Mouse (Mus musculus): ENCODE results near the gene Ptpn12. TPM values are rescaled to one million over a fixed set of nuclear protein-coding genes. Genes with fewer than 3 reads are reported as not detected.
A peak's percentile ranks its signal among the peaks of the same experiment; 100 is the strongest.

Ptpn12 gene
- total RNA-seq, 2 experiments from 2014 or later = 59.6 to 66.4 TPM

DNA sequence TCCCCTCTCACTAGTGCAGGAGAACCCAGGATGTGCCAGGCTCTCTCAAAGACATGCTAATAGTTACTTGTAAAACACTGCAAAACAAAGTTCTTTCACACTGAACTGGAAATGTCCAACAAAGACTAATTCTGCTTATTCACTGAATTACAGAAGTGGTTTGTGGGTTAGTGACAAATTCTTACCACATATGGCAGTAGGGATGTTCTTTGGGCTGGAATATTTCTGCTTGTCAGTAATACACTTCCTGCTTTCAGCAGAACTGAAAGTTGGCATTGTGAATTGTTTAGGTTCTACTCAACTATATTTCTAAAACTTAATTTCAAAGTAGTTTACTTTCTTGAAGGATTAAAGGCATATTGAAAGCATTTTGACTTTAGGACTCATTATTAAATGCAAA, 25.5 kb downstream of the Ptpn12 start:
- DNase-seq = no peak

DNA sequence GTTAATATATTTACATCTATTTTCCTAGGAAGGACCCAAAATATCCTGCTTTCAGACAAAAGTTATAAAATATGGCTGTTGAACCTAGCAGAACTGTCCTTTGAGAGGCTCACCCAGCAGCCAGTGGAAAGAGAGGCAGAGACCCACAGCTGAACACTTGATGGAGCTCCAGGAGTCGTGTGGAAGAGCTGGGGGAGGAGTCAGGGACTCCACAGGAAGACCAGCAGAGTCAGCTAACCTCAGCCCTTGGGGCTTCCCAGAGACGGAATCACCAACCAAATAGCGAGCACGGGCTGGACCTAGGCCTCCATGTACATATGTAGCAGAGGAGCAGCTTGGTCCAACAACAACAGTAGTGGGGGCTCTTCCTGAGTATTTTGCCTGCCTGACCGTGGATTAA, 38.6 kb downstream of the Ptpn12 start:
- DNase-seq = peak; percentile 6 to 7

DNA sequence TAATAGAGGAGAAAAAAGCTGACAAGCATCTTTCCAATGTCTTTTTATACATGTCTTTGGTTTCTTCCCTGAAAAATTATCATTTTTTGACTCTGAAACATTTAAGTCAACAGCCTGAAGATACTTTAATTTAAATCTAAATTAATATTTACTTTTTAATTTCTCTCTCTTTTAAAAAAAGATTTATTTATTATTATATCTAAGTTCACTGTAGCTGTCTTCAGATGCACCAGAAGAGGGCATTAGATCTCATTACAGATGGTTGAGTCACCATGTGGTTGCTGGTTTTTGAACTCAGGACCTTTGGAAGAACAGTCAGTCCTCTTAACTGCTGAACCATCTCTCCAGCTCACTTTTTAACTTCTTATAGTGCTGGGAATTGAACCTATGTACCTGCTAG, 44.8 kb downstream of the Ptpn12 start:
- DNase-seq = no peak

DNA sequence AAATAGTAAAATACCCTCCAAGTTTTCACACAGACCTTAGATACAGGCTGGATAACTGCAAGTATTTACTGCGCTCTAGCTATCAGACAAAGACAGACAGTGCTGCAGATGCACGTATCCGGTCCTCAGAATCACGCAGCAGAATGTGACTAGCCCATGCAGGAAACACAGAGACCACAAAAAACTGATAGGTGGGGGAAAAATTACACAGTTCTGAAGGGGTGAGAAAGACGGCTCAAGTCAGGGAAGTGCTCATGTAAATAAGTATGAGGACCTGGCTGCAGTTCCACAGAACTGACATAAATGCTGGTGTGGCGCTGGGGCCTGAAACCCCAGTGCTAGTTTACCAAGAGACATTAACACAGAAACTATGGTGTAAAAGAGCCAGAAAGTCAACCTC, 53.0 kb downstream of the Ptpn12 start:
- DNase-seq = no peak

DNA sequence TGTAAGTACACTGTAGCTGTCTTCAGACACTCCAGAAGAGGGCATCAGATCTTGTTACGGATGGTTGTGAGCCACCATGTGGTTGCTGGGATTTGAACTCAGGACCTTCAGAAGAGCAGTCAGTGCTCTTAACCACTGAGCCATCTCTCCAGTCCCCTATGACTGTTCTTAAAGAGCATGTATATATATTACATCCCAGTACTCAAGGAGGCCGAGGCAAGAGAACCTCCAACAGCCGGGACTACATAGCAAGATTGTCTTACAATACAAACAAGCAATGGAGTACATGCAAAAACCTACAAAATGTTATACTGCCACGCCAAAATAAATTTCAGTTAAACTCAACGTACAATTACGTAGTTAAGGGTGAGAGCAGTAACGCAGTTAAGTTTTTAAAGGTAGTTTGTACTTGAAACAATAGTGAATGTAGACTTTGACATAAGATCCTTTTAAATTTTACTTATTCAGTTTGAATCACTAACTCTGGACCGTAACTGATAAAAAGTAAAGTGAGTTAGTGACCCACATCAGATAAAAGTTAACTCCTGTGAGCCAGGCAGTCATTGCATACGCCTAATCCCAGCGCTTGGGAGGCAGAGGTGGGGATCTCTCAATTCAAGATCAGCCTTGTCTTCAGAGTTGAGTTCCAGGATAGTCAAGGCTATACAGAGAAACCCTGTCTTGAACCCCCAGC, 53.9 kb downstream of the Ptpn12 start:
- no peak for DNase-seq

DNA sequence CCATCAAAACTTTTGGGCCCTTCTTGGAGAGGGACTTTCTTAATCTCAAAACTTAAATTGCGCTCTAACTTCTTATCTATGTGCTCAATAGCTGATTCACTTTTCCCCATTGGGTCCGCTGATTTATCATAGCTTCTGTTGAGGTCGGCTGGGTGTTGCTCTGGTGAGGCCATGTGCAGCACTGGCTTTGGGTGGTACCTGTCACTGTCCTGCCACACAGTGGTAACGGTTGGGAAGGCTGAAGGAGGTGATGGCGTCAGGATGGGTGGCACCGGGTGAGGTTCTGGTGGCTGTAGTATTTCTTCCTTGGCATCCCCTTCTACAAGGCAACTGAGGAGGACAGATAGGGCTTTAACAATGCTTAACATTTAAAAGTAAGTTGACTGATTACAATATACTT, 57.3 kb downstream of the Ptpn12 start:
- no peak for DNase-seq

DNA sequence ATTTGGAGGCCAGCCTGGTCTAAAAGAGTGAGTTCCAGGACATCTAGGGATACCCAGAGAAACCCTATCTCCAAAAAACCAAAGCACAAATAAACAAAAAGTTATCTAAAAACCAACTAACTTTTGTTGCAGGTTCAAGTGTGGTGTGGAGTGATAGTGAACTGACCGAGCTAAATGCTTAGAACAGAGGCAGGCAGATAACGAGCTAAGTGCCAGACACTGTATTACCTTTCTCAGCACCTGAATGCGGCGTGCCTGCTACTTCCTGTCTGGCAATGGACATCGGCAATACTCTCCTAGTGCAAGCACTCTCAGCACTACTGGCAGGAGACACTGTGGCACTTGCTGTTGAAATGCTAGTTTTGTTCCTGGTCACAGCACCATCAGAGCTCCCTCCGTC, 58.2 kb downstream of the Ptpn12 start:
- DNase-seq = no peak

DNA sequence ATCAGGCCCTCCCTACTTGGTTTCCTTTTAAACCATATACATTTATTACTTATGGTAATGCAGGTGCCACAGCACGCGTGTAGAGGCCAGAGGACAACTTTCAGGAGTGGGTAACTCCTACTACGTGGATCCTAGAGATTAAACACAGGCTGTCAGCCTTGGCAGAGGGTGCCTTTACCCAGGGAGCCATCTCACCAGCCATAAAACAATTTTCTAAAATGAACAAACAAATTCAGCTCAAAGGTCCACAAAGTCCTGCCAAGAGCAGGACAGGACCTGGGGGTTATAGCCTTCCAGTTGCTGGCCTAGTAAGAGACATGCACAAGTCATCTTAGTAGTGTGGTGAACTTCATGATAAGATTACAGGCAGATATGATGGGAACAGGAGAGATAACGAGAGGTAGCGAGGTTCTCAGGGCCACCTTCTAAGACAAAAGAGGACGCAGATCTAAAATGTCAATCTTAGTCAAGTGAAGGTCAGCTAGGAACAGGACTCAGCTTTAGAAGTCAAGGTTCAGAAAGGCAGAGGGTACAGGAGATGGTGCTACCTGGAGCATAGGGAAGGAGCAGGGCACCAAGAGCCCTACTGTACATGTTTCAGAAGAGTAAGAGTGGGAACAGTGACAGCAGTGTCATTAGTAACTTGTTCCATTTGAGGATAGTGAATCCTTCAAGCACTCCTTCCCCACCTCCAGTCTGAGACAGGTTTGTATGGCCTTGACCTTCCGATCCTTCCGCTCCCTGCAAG, 65.5 kb downstream of the Ptpn12 start:
- no peak for DNase-seq

DNA sequence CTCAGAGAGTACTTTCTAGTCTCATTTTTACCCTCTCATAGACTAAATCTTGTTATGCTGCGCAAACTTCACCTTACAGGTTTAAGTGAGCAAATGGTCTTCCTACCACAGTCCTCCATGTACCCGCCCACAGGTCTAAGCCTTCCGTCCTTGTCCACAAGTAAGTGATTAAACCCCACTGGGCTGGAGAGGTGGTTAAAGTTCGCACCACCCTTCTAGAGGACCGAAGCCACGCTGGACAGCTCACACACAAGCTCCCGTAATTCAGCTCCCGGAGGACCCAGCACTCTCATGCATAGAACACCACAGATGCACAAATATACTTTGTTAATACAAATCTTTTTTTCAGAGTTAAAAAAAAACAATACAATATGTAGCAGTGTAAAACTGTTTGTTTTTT, 69.4 kb downstream of the Ptpn12 start:
- no peak for DNase-seq

DNA sequence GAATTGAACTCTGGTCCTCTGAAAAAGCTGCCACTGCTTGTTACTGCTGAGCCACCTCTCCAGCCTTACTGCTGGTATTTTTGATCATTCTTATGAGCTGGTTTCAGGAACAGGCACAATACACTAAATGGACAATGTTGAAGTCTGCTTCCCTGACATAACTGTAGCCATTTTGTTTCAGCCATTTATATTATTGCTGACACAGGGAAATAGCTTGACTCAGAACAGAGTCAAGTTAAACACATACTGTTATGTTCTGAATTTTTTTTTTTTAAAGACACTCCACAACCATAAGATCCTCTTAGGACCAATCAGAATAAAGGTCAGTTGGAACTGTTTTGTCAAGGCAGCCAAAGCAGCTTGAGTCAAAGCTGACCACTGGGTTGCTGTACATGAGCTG, 72.2 kb downstream of the Ptpn12 start:
- DNase-seq = no peak

DNA sequence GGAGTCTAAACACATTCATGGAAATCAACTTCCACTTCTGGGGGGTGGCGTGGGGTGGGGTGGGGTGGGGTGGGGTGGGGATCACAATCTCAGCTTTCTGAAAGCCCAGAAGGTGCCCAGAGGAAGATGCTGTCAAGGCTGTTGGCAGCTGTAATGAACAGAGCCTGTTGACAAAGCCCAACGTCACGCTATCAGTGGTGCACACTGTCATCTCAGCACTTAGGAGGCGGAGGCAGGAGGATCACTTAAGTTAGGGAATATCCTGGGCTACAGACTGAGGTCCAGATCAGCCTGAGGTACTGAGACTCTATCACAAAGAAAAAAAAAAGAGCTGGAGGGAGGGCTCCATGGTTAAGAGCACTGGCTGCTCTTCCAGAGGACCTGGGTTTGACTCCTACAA, 81.0 kb downstream of the Ptpn12 start:
- DNase-seq = no peak

DNA sequence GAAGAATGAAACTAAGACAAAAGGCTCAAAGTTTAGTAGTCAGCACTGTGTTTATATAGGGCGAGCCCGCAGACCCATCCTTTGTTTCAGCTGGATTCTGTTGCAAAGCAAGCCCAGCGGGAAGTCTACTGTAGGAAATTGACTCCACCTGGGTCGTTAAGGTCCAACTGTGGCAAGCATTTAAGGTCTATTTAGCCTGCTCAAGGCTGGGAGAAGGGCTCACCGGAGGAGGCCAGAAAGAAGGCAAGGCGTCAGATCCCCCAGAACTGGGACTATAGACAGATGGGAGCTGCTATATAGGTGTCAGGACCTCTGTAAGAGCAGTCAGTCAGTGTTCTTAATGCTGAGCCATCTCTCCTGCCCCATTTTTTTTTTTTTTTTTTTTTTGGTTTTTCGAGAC, 81.7 kb downstream of the Ptpn12 start:
- no peak for DNase-seq

DNA sequence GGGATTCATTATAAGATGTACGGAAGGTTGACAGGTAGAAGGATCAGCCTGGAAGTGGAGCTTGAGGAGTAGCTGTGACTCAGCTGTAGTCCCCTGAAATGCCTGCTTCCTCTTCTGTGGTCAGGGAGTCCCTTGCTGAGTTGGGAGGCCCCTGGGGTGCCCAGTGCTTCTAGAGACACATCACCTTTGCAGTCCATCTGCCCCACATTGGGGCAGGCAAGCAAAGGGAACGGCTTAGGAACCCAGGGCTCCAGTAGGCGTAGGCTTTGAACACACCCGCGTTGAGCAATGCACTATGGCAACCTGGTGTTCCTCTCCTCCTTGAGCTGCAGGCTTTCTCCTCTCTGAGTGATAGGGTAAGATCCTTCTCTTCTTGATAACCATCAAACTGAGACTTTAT, 82.6 kb downstream of the Ptpn12 start:
- no peak for DNase-seq

DNA sequence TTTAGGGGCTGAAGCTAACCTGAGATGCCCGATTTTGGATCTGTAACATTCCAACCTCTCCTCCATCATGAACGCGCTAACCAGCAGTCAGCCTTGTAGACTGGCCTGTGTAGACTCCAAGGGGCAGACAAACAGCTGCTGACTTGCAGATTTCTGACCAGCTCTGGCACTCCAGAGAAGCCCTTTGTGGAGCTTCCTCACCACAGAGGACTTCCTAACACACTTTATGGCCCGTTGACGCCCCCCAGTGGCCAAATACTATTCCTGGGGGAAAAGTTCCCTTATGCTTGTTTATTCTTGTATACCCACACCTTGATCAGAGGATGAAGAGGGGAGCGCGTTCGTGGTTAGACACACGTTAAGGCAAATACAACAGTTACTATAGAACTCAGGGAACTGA, 86.7 kb downstream of the Ptpn12 start:
- DNase-seq = peak; percentile 67 to 79

DNA sequence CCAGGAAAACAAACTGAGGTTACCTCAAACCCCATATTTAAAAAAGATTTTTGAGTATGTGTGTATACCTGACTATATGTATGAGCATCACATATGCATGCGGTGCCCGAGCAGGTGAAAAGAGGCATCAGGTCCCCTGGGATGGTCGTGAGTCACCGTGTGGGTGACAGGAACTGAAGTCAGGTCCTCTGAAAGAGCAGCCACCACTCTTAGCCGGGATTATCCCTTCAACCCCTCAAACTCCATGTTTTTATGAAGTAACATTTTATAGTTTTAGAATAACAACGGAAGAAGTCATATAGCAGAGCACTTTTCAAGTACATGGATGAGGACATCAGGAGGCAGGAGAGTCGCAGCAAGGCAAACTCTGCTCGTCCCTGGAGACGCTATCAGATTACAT, 87.2 kb downstream of the Ptpn12 start:
- DNase-seq = no peak

DNA sequence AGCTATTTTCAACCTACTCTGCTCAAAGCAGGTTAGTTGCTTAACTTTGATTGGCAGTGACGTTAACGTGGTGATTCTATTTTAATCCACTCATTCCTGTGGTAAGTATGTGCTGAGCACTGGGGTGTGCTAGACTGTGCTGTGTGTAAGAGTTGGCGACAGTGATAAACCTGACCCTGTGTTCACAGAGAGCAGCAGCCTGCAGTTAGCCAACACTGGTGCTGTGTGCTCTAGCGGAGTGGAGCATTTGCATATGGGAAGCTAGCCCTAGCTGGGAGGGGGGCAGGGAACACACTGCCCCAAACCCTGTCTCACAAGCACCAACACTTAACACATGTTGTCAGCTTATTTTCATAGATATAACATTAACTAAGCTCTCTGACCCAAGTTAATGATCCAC, 87.8 kb downstream of the Ptpn12 start:
- no peak for DNase-seq

DNA sequence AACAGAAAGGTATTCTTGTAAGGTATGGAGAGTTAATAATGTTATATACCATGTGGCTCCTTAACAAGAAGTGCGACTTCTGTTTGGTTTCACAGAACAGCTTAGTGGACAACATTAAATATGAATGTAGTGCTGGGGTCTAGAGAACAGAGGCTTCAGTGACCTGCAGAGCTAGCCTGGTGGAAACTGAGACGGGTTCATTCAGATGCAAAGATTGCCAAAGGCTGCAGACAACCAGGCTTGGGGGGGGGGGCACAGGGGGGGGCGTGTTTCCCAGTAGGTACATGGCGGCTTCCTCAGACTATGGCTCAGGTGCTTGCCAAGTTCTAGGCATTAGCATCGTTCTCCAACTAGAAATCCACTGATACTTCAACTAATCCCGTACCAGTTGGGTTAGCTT, 91.3 kb downstream of the Ptpn12 start:
- DNase-seq = no peak

DNA sequence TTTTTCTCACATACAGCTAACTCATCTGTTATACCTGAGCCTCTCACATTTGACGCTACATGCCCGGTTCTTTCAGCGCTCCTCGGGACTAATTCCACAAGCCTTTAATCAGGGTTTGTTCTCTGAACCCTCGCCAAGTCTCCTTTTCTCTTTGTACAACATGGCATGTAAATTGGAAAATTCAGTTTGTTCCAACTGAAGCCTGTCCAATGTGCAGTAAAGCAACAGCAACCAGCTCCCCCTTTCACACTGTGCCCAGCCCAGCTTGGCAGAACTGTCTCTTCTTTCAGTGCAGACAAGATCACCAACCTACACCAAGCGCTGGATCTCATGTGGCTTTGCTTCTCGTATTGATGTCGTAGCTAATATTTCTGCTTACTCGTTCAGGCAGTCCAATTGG, 92.4 kb downstream of the Ptpn12 start:
- no peak for DNase-seq

DNA sequence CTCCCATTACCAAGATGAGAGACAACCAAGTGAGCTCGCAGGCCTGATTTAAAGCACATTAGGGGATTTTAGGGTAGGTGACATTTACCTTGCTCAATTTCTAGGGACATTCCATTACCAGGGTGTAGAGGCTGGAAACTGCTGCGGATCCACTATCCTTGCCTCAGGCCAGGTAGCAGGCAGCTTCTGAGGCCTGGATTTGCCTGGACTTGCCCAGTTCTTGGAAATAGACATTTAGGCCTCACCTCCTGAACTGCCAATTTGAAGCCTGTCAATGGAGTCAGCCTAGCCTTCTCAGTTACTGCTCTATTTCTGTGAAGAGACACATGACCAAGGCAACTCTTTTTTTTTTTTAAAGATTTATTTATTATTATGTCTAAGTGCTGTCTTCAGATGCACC, 94.8 kb downstream of the Ptpn12 start:
- no peak for DNase-seq

DNA sequence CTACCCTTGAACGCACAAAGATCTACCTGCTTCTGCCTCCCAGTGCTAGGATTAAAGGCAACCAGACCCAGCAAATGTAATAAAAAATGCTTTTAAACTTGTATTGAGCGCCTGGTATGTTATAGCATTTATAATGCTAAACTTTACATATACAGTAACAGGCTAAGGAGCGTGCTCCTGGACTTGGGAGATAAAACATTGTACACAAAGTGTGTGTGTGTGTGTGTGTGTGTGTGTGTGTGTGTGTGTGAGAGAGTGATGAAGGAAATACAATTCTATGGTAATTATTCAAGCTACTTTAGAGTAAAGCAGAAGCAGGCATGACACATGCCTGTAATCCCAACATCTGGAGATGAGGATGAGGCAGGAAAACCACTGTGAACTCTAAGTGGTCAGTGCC, 99.4 kb downstream of the Ptpn12 start, which contains the start of gene Rsbn1l:
TSS of gene Rsbn1l (minus strand) at position 101 of the 400 bp plus-strand sequence.
- DNase-seq = no peak

DNA sequence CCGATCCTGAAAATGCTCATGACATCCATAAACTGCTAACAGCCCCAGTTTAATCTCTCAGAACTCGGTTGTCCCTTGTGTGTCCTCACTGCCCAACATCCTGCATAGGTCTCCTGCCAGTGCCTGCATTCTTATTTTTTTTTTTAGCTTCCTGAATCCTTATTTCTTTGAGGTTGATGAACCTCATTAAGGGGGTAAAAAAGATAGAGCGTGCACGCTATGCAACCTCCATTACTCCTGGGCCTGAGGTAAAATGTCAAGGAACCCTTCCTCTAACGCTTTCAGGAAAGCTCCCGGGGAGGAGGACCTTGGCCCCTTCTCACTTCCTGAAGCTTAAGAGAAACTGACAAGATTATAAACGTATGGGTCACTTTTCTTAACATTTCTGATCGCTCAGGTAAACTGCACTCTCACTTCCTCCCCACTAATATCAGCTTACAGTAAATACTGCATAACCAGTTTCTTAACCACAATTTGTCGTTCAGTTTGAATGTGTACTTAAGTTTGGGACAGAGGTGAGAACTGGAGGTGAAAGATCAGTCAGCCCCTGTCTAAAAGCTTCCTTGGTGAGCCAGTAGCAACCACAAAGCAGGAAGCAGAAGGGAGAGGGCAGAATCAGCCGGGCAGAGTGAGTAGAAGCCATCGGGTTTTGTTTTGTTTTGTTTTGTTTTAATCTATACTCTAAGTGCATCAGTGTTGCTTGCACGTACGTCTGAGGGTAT, 100.4 kb downstream of the Ptpn12 start:
- DNase-seq = no peak

DNA sequence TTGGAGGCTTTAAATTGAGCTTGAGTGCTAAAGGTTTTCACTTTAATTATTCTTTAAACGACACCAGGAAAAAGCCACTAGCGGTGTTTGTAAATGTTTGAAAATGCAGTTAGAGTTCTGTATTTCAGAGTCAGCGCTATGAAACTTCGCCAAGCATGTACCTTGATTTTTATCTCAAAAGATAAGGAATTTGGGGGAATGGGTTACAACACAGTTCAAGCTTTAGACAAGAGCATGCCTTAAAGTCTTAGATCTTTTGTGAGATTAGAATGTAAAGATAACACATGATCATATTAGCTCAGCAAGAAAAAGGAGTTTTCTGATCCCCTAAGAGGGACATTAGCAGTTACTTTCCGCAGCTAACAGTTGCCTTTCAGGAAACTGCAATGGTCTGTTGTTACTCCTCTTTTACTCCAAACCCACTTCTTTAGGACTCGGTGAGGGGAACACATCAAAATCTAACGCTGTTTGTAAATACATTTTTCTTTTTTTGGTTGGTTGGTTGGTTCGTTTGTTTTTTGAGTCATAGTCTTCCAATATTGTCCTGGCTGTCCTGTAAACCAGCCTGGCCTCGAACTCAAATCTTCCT, 103.3 kb downstream of the Ptpn12 start:
- no peak for DNase-seq

Data from adrenal gland, postnatal 36 days (tissue).